Mouse (Mus musculus): ENCODE measurements around the gene Armc2.

- TF ChIP-seq POLR2A (IDR thresholded peaks at IDR 0.05; ENCODE audit: low read depth, low read length) (no peak), CTCF (IDR thresholded peaks at IDR 0.05; ENCODE audit: extremely low read depth, insufficient read depth, insufficient read length, insufficient replicate concordance) (no peak)
Observed at GRCm38 (mm10) chr10:41986126-41986525, 32.1 kb downstream of the Armc2 start.
